Mouse (Mus musculus): ENCODE results near the gene Cog1.

DNA sequence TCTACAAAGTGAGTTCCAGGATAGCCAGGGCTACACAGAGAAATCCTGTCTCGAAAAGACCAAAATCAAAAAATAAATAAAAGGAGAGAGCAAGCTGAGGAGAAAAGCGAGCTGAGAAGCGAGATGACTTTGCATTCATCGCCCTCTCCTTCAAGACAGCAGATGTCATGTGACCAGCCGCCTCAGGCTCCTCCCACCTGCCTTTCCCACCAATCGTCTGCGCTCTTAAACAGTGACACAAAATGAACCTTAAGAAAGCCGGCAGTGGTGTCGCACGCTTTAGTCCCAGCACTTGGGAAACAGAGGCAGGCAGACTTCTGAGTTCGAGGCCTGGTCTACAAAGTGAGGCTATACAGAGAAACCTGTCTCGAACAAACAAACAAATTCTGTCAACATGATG is 41.4 kb upstream of the Cog1 start:
- TF ChIP-seq CTCF (IDR thresholded peaks at IDR 0.05) = no peak
- no peak for TF ChIP-seq EP300 (IDR thresholded peaks at IDR 0.05; ENCODE audit: insufficient read depth, low read depth, low read length)
- no peak for TF ChIP-seq POLR2A (IDR thresholded peaks at IDR 0.05; ENCODE audit: insufficient read depth, low read depth, low read length)
